Comparison of ENCODE assay signal across 17 mouse cellular contexts in genomic region chr9:21494726-21495125, GRCm38 (mm10). TPM values are rescaled to one million over a fixed set of nuclear protein-coding genes. Genes with fewer than 3 reads are reported as not detected.
DNase-seq lines count a peak whose midpoint lies in the region; ATAC-seq and TF ChIP-seq lines count a peak whose summit lies in the region.
"Had no signal": no experiment of that assay in that cellular context is flagged by ENCODE, and none has a peak within 500 bp of the region (broad histone marks: within the 10 kb centered on the region; RNA-seq: fewer than 3 reads in every experiment).

No protein-coding gene starts in this region.

- H3K27me3 ChIP-seq in lung, postnatal 0 days (replicated peaks; ENCODE audit: insufficient read depth, low read length): no peaks in the 10 kb centered on the region
- H3K27me3 ChIP-seq in embryonic facial prominence, embryonic 15.5 days: no peaks in the 10 kb centered on the region
- H3K27me3 ChIP-seq in myocyte (ENCODE audit: control insufficient read depth, insufficient read depth, insufficient read length): no peaks in the 10 kb centered on the region
- no peaks in the 10 kb centered on the region for H3K27me3 ChIP-seq in hindbrain, embryonic 16.5 days (replicated peaks; ENCODE audit: control insufficient read depth, insufficient read depth, low read length)
- H3K27me3 ChIP-seq in forebrain, embryonic 14.5 days (replicated peaks; ENCODE audit: control insufficient read depth, insufficient read depth, low read length): no peaks in the 10 kb centered on the region
- H3K27me3 ChIP-seq: heart, embryonic 15.5 days; neural tube, embryonic 15.5 days; stomach, embryonic 15.5 days had no signal

- no peak overlapping the region for H3K4me2 ChIP-seq in lung, postnatal 0 days (replicated peaks; ENCODE audit: low read depth, low read length)
- peak overlapping the region; percentile 57; the same call in 1 of the 2 replicates for H3K4me2 ChIP-seq in embryonic facial prominence, embryonic 15.5 days (replicated peaks)
- H3K4me2 ChIP-seq in myocyte (ENCODE audit: low read depth): peak overlapping the region; percentile 33
- no peak overlapping the region for H3K4me2 ChIP-seq in hindbrain, embryonic 16.5 days (ENCODE audit: low read length)
- H3K4me2 ChIP-seq in forebrain, embryonic 14.5 days (ENCODE audit: low read length): no peak overlapping the region
- H3K4me2 ChIP-seq: heart, embryonic 15.5 days; neural tube, embryonic 15.5 days; stomach, embryonic 15.5 days had no signal

- TF ChIP-seq CTCF in lung, postnatal 0 days (IDR thresholded peaks at IDR 0.05): no peak

- no peak for TF ChIP-seq EP300 in lung, postnatal 0 days (IDR thresholded peaks at IDR 0.05)

- WGBS in lung, postnatal 0 days: 79% methylated on average over 9 of the region's 9 CpGs
- 68% methylated on average over 9 of the region's 9 CpGs for WGBS in embryonic facial prominence, embryonic 15.5 days
- 82% methylated on average over 9 of the region's 9 CpGs for WGBS in hindbrain, embryonic 16.5 days
- WGBS in forebrain, embryonic 14.5 days: 88% methylated on average over 9 of the region's 9 CpGs

- TF ChIP-seq POLR2A in myocyte (IDR thresholded peaks at IDR 0.05; ENCODE audit: insufficient read length, low read depth): no peak

- H3K9ac ChIP-seq in lung, postnatal 0 days (replicated peaks; ENCODE audit: low read depth): no peak overlapping the region
- no peak overlapping the region for H3K9ac ChIP-seq in embryonic facial prominence, embryonic 15.5 days
- H3K9ac ChIP-seq in hindbrain, embryonic 16.5 days (ENCODE audit: low read depth, low read length): no peak overlapping the region
- H3K9ac ChIP-seq in forebrain, embryonic 14.5 days (ENCODE audit: low read length): no peak overlapping the region
- H3K9ac ChIP-seq: heart, embryonic 15.5 days; neural tube, embryonic 15.5 days; stomach, embryonic 15.5 days had no signal

- H3K36me3 ChIP-seq in lung, postnatal 0 days (ENCODE audit: insufficient read depth, low read length): peaks cover 14% of the 10 kb centered on the region
- H3K36me3 ChIP-seq in embryonic facial prominence, embryonic 15.5 days: peaks cover 35% of the 10 kb centered on the region
- peaks cover 15% of the 10 kb centered on the region for H3K36me3 ChIP-seq in myocyte (ENCODE audit: control insufficient read depth, insufficient read depth)
- H3K36me3 ChIP-seq in hindbrain, embryonic 16.5 days (ENCODE audit: control insufficient read depth, insufficient read depth, low read length): peaks cover 7% of the 10 kb centered on the region
- H3K36me3 ChIP-seq in forebrain, embryonic 14.5 days (ENCODE audit: control insufficient read depth, insufficient read depth, low read length): peaks cover 43% of the 10 kb centered on the region

- H3K4me1 ChIP-seq in lung, postnatal 0 days (ENCODE audit: insufficient read depth, low read depth, low read length): no peaks in the 10 kb centered on the region
- peaks cover 46% of the 10 kb centered on the region for H3K4me1 ChIP-seq in embryonic facial prominence, embryonic 15.5 days
- H3K4me1 ChIP-seq in hindbrain, embryonic 16.5 days (ENCODE audit: control insufficient read depth, insufficient read depth, low read depth, low read length): no peaks in the 10 kb centered on the region
- H3K4me1 ChIP-seq in forebrain, embryonic 14.5 days (ENCODE audit: control insufficient read depth, insufficient read depth, low read length): no peaks in the 10 kb centered on the region
- H3K4me1 ChIP-seq: heart, embryonic 15.5 days; neural tube, embryonic 15.5 days; stomach, embryonic 15.5 days had no signal

- no peak overlapping the region for H3K4me3 ChIP-seq in lung, postnatal 0 days (ENCODE audit: low read depth, low read length)
- no peak overlapping the region for H3K4me3 ChIP-seq in embryonic facial prominence, embryonic 15.5 days (replicated peaks)
- no peak overlapping the region for H3K4me3 ChIP-seq in myocyte
- H3K4me3 ChIP-seq in hindbrain, embryonic 16.5 days (ENCODE audit: low read length): no peak overlapping the region
- H3K4me3 ChIP-seq in forebrain, embryonic 14.5 days (ENCODE audit: low read depth, low read length): no peak overlapping the region
- H3K4me3 ChIP-seq: erythroblast, embryonic 14.5 days; heart, embryonic 15.5 days; neural tube, embryonic 15.5 days; stomach, embryonic 15.5 days had no signal

- no peaks in the 10 kb centered on the region for H3K79me2 ChIP-seq in myocyte (ENCODE audit: control insufficient read depth, insufficient read depth)

- no peak overlapping the region for H3ac ChIP-seq in myocyte (ENCODE audit: control insufficient read depth, insufficient read length)

- H3K27ac ChIP-seq in lung, postnatal 0 days (ENCODE audit: low read length): no peak overlapping the region
- H3K27ac ChIP-seq in embryonic facial prominence, embryonic 15.5 days (replicated peaks): no peak overlapping the region
- H3K27ac ChIP-seq in hindbrain, embryonic 16.5 days (ENCODE audit: low read depth, low read length): no peak overlapping the region
- no peak overlapping the region for H3K27ac ChIP-seq in forebrain, embryonic 14.5 days (ENCODE audit: low read depth, low read length)
- H3K27ac ChIP-seq: heart, embryonic 15.5 days; neural tube, embryonic 15.5 days; stomach, embryonic 15.5 days had no signal

- DNase-seq in lung, postnatal 0 days (ENCODE audit: low spot score): peak; percentile 31
- no peak for DNase-seq in lung, postnatal 14 days
- DNase-seq in NIH3T3 (ENCODE audit: low read depth): peak; percentile 83
- DNase-seq in forebrain, embryonic 14.5 days (ENCODE audit: low spot score): no peak
- DNase-seq: cerebellum, adult 11 months; kidney, adult 11 months; kidney, postnatal 25 days; lung, adult 18-20 months; thymus, postnatal 4 days had no signal

- peak; percentile 37; the same call in 1 of the 2 replicates for ATAC-seq in lung, postnatal 0 days
- no peak for ATAC-seq in embryonic facial prominence, embryonic 15.5 days (ENCODE audit: insufficient number of reproducible peaks, low FRiP score, low TSS enrichment, low read depth)
- no peak for ATAC-seq in hindbrain, embryonic 16.5 days
- no peak for ATAC-seq in erythroid progenitor cell, adult 5-6 weeks (replicated peaks; ENCODE audit: low FRiP score, poor library complexity, severe bottlenecking)
- no peak for ATAC-seq in forebrain, embryonic 14.5 days

- no peaks in the 10 kb centered on the region for H3K9me3 ChIP-seq in lung, postnatal 0 days (ENCODE audit: low read length)
- H3K9me3 ChIP-seq in embryonic facial prominence, embryonic 15.5 days (replicated peaks): no peaks in the 10 kb centered on the region
- no peaks in the 10 kb centered on the region for H3K9me3 ChIP-seq in hindbrain, embryonic 16.5 days (ENCODE audit: control insufficient read depth, low read length)
- no peaks in the 10 kb centered on the region for H3K9me3 ChIP-seq in forebrain, embryonic 14.5 days (replicated peaks; ENCODE audit: control insufficient read depth, low read length)
- H3K9me3 ChIP-seq: heart, embryonic 15.5 days; neural tube, embryonic 15.5 days; stomach, embryonic 15.5 days had no signal

TF ChIP-seq in myocyte, 11 proteins besides CTCF, POLR2A, EP300 and RAD21:
- TF ChIP-seq MYOD1 (IDR thresholded peaks at IDR 0.05; ENCODE audit: control insufficient read depth in 1 of 3, insufficient read length in 2 of 3, low read depth in 2 of 3) (peak in 2 of 3 experiments; percentile 8 to 23), REST (IDR thresholded peaks at IDR 0.05; ENCODE audit: insufficient read depth, insufficient read length) (no peak)
TF ChIP-seq in myocyte: peak in this region for 1.

RNA-seq across cellular contexts. Expression of gene Tmed1, which starts 15.3 kb away (rescaled TPM):
- polyA plus RNA-seq in lung, postnatal 0 days (2015; fragmentation: Nextera tagmentation; extraction: Ambion mirVana): 60.8 and 71.3 TPM in 2 replicates
- 113 and 123 TPM in 2 replicates for polyA plus RNA-seq in embryonic facial prominence, embryonic 15.5 days (2015; fragmentation: Nextera tagmentation; extraction: Ambion mirVana)
- 47.3 TPM for polyA plus RNA-seq in myocyte (2012; fragmentation: generic; extraction: Trizol)
- polyA plus RNA-seq in hindbrain, embryonic 16.5 days (2015; fragmentation: Nextera tagmentation; extraction: Ambion mirVana): 64.3 and 66.8 TPM in 2 replicates
- total RNA-seq in erythroid progenitor cell, adult 5-6 weeks (2015; ENCODE audit: low replicate concordance): 6.7 TPM in 1 of 2 replicates, not detected in the other
- 1.8 and 2.0 TPM in 2 replicates for total RNA-seq in erythroid progenitor cell, adult 5-6 weeks (2017; ENCODE audit: low replicate concordance)
- polyA plus RNA-seq in forebrain, embryonic 14.5 days (2014; fragmentation: Nextera tagmentation; extraction: Ambion mirVana): 56.9 and 58.3 TPM in 2 replicates

RNA-seq across cellular contexts. Expression of gene AB124611, which starts 31.2 kb away (rescaled TPM):
- 5.2 and 5.5 TPM in 2 replicates for polyA plus RNA-seq in lung, postnatal 0 days (2015; fragmentation: Nextera tagmentation; extraction: Ambion mirVana)
- 5.1 and 6.9 TPM in 2 replicates for polyA plus RNA-seq in embryonic facial prominence, embryonic 15.5 days (2015; fragmentation: Nextera tagmentation; extraction: Ambion mirVana)
- polyA plus RNA-seq in myocyte (2012; fragmentation: generic; extraction: Trizol): 0.22 TPM
- polyA plus RNA-seq in hindbrain, embryonic 16.5 days (2015; fragmentation: Nextera tagmentation; extraction: Ambion mirVana): 1.6 and 2.5 TPM in 2 replicates
- total RNA-seq in erythroid progenitor cell, adult 5-6 weeks (2015; ENCODE audit: low replicate concordance): 35.0 and 42.3 TPM in 2 replicates
- 17.2 and 18.6 TPM in 2 replicates for total RNA-seq in erythroid progenitor cell, adult 5-6 weeks (2017; ENCODE audit: low replicate concordance)
- polyA plus RNA-seq in forebrain, embryonic 14.5 days (2014; fragmentation: Nextera tagmentation; extraction: Ambion mirVana): 0.74 and 1.9 TPM in 2 replicates

RNA-seq across cellular contexts. Expression of gene Carm1, which starts 52.0 kb away (rescaled TPM):
- polyA plus RNA-seq in lung, postnatal 0 days (2015; fragmentation: Nextera tagmentation; extraction: Ambion mirVana): 10.8 and 12.2 TPM in 2 replicates
- polyA plus RNA-seq in embryonic facial prominence, embryonic 15.5 days (2015; fragmentation: Nextera tagmentation; extraction: Ambion mirVana): 56.5 and 61.5 TPM in 2 replicates
- 48.1 TPM for polyA plus RNA-seq in myocyte (2012; fragmentation: generic; extraction: Trizol)
- 15.8 and 25.4 TPM in 2 replicates for polyA plus RNA-seq in hindbrain, embryonic 16.5 days (2015; fragmentation: Nextera tagmentation; extraction: Ambion mirVana)
- total RNA-seq in erythroid progenitor cell, adult 5-6 weeks (2015; ENCODE audit: low replicate concordance): 137 and 146 TPM in 2 replicates
- 95.5 and 100 TPM in 2 replicates for total RNA-seq in erythroid progenitor cell, adult 5-6 weeks (2017; ENCODE audit: low replicate concordance)
- 22.8 and 26.7 TPM in 2 replicates for polyA plus RNA-seq in forebrain, embryonic 14.5 days (2014; fragmentation: Nextera tagmentation; extraction: Ambion mirVana)

Comparison
In these comparisons a context has a peak if more than half of its experiments do, and no peak if none do; other contexts are left out.
1. DNase-seq: peak in lung, postnatal 0 days (single experiment) and NIH3T3 (single experiment); none in lung, postnatal 14 days (single experiment) and forebrain, embryonic 14.5 days (single experiment).
2. H3K4me2 ChIP-seq: peak in embryonic facial prominence, embryonic 15.5 days (single experiment) and myocyte (single experiment); none in lung, postnatal 0 days (single experiment), hindbrain, embryonic 16.5 days (single experiment) and forebrain, embryonic 14.5 days (single experiment).